Mouse (Mus musculus) heart, postnatal 14 days (tissue): ENCODE measurements around the gene Hist2h2aa2. TPM values are rescaled to one million over a fixed set of nuclear protein-coding genes. Genes with fewer than 3 reads are reported as not detected.
"Not testable (repeated sequence)": the region's sequence is repeated elsewhere in the genome, so short reads cannot be mapped to it uniquely, and the experiment has no call there.

Source experiments
- DNase-seq, 2 experiments: peaks; one replicate each; pipeline ENCODE4 v3.0.0; 2021 to 2022
- intact Hi-C: fragments of 180-260 bp; cut with DNase I; formaldehyde crosslinking; loops from one replicate; pipeline ENCODE4 v1.15.1; 2025
- microRNA-seq, 2 experiments: library from miRNA; unstranded; fragments of <30 nt; microRNA quantifications; one replicate each; pipeline ENCODE4 v1.2.0; 2021 to 2022
- total RNA-seq, 2 experiments: library from RNA; stranded (reverse); gene quantifications; 2 replicates each; pipeline ENCODE4 v1.2.3; 2021

The Hist2h2aa2 gene
- total RNA-seq, 2 experiments from 2014 or later: 357 to 468 TPM

DNA sequence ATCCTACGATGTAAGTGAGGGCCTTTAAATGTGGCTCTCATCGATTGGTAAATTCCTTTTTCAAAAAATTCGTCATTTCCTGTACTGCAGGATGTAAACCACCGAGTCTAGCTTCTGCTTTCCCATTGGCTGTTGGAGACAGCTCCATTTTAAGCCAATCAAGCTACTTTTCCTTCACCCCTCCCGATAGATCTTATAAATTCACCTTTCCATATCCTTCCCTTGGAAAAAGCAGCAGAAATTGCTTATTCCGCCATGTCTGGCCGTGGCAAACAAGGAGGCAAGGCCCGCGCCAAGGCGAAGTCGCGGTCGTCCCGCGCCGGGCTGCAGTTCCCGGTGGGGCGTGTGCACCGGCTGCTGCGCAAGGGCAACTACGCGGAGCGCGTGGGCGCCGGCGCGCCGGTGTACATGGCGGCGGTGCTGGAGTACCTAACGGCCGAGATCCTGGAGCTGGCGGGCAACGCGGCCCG, 20.4 kb downstream of the Hist2h2aa2 start, which contains the start of the genes Bola1 and Hist2h2ab:
Gene Bola1, minus strand, starts transcription at position 49 of the 470 bp plus-strand sequence.
Gene Hist2h2ab, plus strand, starts transcription at position 205 of the 470 bp plus-strand sequence.
- intact Hi-C loops: loop anchor here (1.0 to 2.0 kb wide), 2 partner anchors 44 to 47 kb away; partner anchors contain the start of genes Hist2h4 and Sf3b4

DNA sequence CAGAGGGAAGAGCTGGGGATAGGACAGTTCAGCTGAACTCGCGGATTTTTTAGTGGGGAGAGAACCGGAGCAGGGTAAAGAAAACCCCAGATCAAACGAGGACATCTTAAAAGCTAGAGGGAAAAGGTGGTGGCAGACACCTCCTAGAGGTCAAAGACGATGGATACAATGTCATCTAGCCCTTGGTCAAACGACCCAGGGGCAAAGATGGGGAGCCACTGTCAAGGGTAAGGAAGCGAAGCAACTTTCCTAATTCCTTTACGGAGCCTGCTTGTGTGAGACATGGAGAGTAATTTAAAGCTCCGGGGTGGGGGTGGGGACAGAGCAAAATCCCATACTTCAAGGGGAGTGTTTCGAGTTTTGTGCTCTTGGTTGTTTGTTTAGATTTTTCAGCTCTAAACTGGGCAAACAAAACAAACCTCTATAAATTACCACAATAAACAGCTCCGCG, 20.9 kb downstream of the Hist2h2aa2 start:
- peak in 1 of 2 experiments; percentile 30 for DNase-seq
- intact Hi-C loops: no loop called here

More for the DNA sequence above, 20.4 kb downstream of the Hist2h2aa2 start, which contains the start of the genes Bola1 and Hist2h2ab:
- DNase-seq: peak; percentile 73 to 76

DNA sequence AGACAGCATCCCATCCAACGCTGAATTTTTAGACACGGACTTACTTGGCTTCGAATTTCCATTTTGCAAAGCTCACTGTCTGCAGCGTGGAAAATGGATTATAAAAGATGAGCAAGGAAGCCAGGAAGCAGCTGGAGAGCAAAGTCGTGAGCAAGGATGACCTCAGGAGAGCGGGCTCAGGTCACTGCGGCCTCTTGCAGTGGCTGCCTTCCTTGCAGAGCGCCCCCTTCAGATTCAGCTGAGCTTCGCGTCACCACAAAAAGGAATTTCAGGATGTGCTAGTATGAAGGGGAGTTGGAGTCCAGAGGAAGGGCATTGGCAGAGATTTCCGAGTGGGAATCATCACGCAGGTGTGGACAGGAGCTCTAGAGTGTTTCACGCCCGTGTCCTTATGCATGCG, 30.8 kb downstream of the Hist2h2aa2 start:
- DNase-seq: peak in 1 of 2 experiments; percentile 41
- intact Hi-C loops: loop anchor here (10.0 kb wide), 1 partner anchor 46 kb away; no protein-coding TSS in a partner anchor

- intact Hi-C loops: loop anchor here (10.0 kb wide), 1 partner anchor 47 kb away; no protein-coding TSS in a partner anchor
- DNase-seq: no peak
Measured at GRCm38 (mm10) chr3:96207819-96208218, 32.3 kb downstream of the Hist2h2aa2 start.

DNA sequence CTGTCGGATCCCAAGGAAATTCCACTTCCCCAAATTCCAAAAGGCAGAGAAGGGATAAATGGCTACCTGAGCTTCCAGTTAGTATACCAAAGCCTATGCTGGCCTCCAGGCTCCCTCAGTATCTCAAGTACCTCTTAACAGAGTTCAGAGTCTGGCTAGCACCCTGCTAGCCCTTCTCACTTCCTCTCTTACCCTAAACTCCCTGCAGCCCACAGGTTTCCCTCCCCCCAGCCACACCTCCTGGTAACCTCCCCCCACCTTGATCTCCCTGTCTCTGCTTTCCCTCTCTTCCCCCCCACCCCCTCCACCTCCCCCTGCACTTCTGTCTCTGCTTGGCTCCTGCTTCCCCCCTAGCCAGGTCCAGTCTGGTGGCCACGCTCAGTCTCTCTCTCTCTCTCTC, 40.3 kb downstream of the Hist2h2aa2 start:
- intact Hi-C loops: loop anchor here (10.0 kb wide), 1 partner anchor 55 kb away; no protein-coding TSS in a partner anchor
- DNase-seq: no peak

GRCm38 (mm10) chr3:96198601-96199251, 41.4 kb downstream of the Hist2h2aa2 start:
- DNase-seq, intact Hi-C loops: not testable (repeated sequence)

DNA sequence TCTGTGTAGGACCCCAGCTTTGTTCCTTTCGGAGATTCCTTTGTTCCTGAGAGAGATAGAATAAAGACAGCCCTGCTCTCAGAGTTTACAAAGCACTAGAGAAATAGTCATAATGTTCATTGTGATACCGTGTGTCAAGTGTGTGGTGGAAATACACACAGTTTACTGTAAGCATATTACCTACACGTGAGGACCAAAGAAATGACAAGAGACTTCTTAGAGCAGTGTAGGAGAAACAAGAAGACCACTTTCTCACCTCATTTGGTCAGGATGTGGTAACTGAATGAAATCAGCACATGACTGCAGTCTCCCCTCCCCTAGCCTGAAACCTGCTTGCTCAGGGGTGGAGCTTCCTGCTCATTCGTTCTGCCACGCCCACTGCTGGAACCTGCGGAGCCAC, 41.9 kb downstream of the Hist2h2aa2 start:
- intact Hi-C loops: no loop called here
- DNase-seq: no peak

GRCm38 (mm10) chr3:96197129-96197749, 42.8 kb downstream of the Hist2h2aa2 start:
- DNase-seq: peak; percentile 84 to 85
- intact Hi-C loops: no loop called here

- no peak for DNase-seq
- intact Hi-C loops: no loop called here
Measured at GRCm38 (mm10) chr3:96196437-96197128, 43.5 kb downstream of the Hist2h2aa2 start.

GRCm38 (mm10) chr3:96195616-96196313, 44.3 kb downstream of the Hist2h2aa2 start:
- intact Hi-C loops: no loop called here
- DNase-seq: no peak

- intact Hi-C loops: no loop called here
- no peak for DNase-seq
Measured at GRCm38 (mm10) chr3:96194966-96195365, 45.1 kb downstream of the Hist2h2aa2 start.

DNA sequence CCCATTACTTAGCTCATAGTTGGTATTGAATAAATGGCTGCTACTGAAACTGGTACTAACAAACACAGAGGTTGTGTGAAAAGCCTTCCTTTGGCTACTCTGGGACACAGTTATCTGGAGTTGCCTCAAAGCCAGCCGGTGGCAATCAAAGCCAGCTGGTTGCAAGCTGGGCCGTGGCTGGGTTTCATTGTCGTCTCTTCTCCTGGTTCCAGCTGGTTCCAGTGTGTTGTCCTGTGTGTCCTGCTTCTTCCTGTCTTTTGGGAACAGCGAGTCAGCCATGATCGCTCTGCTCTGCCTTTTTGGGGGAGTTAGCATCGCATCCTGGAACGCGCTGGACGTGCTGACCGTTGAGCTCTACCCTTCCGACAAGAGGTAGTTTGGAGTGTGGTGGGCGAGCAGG, 47.1 kb downstream of the Hist2h2aa2 start:
- intact Hi-C loops: no loop called here
- DNase-seq: peak in 1 of 2 experiments; percentile 35

Small RNAs within 50 kb of the gene (microRNA-seq; reads per million reads assigned to microRNA genes)
- gene Gm44492: 0 to 0.81 reads per million in 2 experiments
- 0 reads per million in 2 experiments for gene Gm47311
- 0 reads per million in 2 experiments for gene Gm47313

Other genes with a start within 250 kb of the Hist2h2aa2 start
- 10 to 100 TPM; 92.3 to 93.0 TPM for gene Plekho1, start 244.3 kb downstream of the Hist2h2aa2 start, total RNA-seq
- 10 to 100 TPM; 27.7 to 29.7 TPM for gene Vps45, start 181.8 kb downstream of the Hist2h2aa2 start, total RNA-seq
- gene Otud7b, start 135.7 kb downstream of the Hist2h2aa2 start, total RNA-seq: 10 to 100 TPM; 49.4 to 54.4 TPM
- 1 to 10 TPM; 3.1 to 4.0 TPM for gene Mtmr11, start 78.3 kb downstream of the Hist2h2aa2 start, total RNA-seq
- 10 to 100 TPM; 18.3 to 22.3 TPM for gene Sf3b4, start 67.9 kb downstream of the Hist2h2aa2 start, total RNA-seq
- 1 to 10 TPM; 7.0 to 7.7 TPM for gene Sv2a, start 59.1 kb downstream of the Hist2h2aa2 start, total RNA-seq
- 10 to 100 TPM; 17.5 to 18.2 TPM for gene Bola1, start 20.6 kb downstream of the Hist2h2aa2 start, total RNA-seq
- 1 to 10 TPM; 4.4 to 5.2 TPM for gene Hist2h2ab, start 20.4 kb downstream of the Hist2h2aa2 start, total RNA-seq
- gene Hist2h2ac, start 19.4 kb downstream of the Hist2h2aa2 start, total RNA-seq: 10 to 100 TPM; 47.6 to 77.3 TPM
- 1 to 10 TPM; 6.9 to 7.7 TPM for gene Hist2h2be, start 19.2 kb downstream of the Hist2h2aa2 start, total RNA-seq
- 10 to 100 TPM; 22.1 to 48.5 TPM for gene Hist2h3c2, start 1.1 kb downstream of the Hist2h2aa2 start, total RNA-seq
- 10 to 100 TPM; 13.0 to 17.3 TPM for gene Hist2h2aa1, start 5.2 kb upstream of the Hist2h2aa2 start, total RNA-seq
- gene Hist2h3c1, start 6.4 kb upstream of the Hist2h2aa2 start, total RNA-seq: 1 to 10 TPM in 1 of 2 experiments, not detected in 1; 1.1 TPM
- gene Hist2h4, start 23.0 kb upstream of the Hist2h2aa2 start, total RNA-seq: 10 to 100 TPM; 26.0 to 42.3 TPM
- gene Hist2h3b, start 28.4 kb upstream of the Hist2h2aa2 start, total RNA-seq: 100 to 1,000 TPM; 125 to 254 TPM
- 100 to 1,000 TPM; 121 to 256 TPM for gene Hist2h2bb, start 29.5 kb upstream of the Hist2h2aa2 start, total RNA-seq
- gene Fcgr1, start 53.7 kb upstream of the Hist2h2aa2 start, total RNA-seq: under 1 TPM; 0.45 to 0.46 TPM
- gene BC107364, start 212.0 kb upstream of the Hist2h2aa2 start, total RNA-seq: not detected